In genomic region chr9:76788654-76789053, GRCm38 (mm10) we compare ENCODE assay signal across 14 mouse cellular contexts.
DNase-seq lines count a peak whose midpoint lies in the region; ATAC-seq and TF ChIP-seq lines count a peak whose summit lies in the region.
"Had no signal": no experiment of that assay in that cellular context is flagged by ENCODE, and none has a peak within 500 bp of the region (broad histone marks: within the 10 kb centered on the region; RNA-seq: fewer than 3 reads in every experiment).

No protein-coding gene starts in this region.

- H3K4me1 ChIP-seq in lung, postnatal 0 days (ENCODE audit: insufficient read depth, low read depth, low read length) = no peaks in the 10 kb centered on the region
- no peaks in the 10 kb centered on the region for H3K4me1 ChIP-seq in stomach, postnatal 0 days (replicated peaks; ENCODE audit: control insufficient read depth, insufficient read depth)
- H3K4me1 ChIP-seq: midbrain, embryonic 12.5 days; neural tube, embryonic 12.5 days had no signal

- no peak overlapping the region for H3K4me3 ChIP-seq in lung, postnatal 0 days (ENCODE audit: low read depth, low read length)
- H3K4me3 ChIP-seq in stomach, postnatal 0 days (ENCODE audit: low read depth, low read length) = no peak overlapping the region
- H3K4me3 ChIP-seq: layer of hippocampus, adult 2 months; midbrain, embryonic 12.5 days; neural tube, embryonic 12.5 days had no signal

- H3K27me3 ChIP-seq in lung, postnatal 0 days (replicated peaks; ENCODE audit: insufficient read depth, low read length) = no peaks in the 10 kb centered on the region
- H3K27me3 ChIP-seq in stomach, postnatal 0 days (ENCODE audit: control insufficient read depth, insufficient read depth, low read length) = no peaks in the 10 kb centered on the region
- H3K27me3 ChIP-seq: midbrain, embryonic 12.5 days; neural tube, embryonic 12.5 days had no signal

- H3K9me3 ChIP-seq in lung, postnatal 0 days (ENCODE audit: low read length) = no peaks in the 10 kb centered on the region
- no peaks in the 10 kb centered on the region for H3K9me3 ChIP-seq in stomach, postnatal 0 days (ENCODE audit: control insufficient read depth, low read length)
- H3K9me3 ChIP-seq: midbrain, embryonic 12.5 days; neural tube, embryonic 12.5 days had no signal

- TF ChIP-seq CTCF in lung, postnatal 0 days (IDR thresholded peaks at IDR 0.05) = no peak
- TF ChIP-seq CTCF in stomach, postnatal 0 days (IDR thresholded peaks at IDR 0.05; ENCODE audit: low read depth) = no peak

- no peak overlapping the region for H3K9ac ChIP-seq in lung, postnatal 0 days (replicated peaks; ENCODE audit: low read depth)
- no peak overlapping the region for H3K9ac ChIP-seq in stomach, postnatal 0 days (ENCODE audit: low read length)
- H3K9ac ChIP-seq: hindbrain, embryonic 14.5 days; liver, postnatal 0 days; midbrain, embryonic 12.5 days; neural tube, embryonic 12.5 days had no signal

- peak; percentile 64 for TF ChIP-seq EP300 in lung, postnatal 0 days (IDR thresholded peaks at IDR 0.05)
- TF ChIP-seq EP300 in stomach, postnatal 0 days (optimal IDR thresholded peaks at IDR 0.05) = peak; percentile 93

- H3K27ac ChIP-seq in lung, postnatal 0 days (ENCODE audit: low read length) = no peak overlapping the region
- H3K27ac ChIP-seq in stomach, postnatal 0 days (replicated peaks) = no peak overlapping the region
- H3K27ac ChIP-seq: hindbrain, embryonic 14.5 days; layer of hippocampus, adult 2 months; midbrain, embryonic 12.5 days; neural tube, embryonic 12.5 days had no signal

- ATAC-seq in lung, postnatal 0 days = peak; percentile 35; the same call in 1 of the 2 replicates
- no peak for ATAC-seq in stomach, postnatal 0 days (ENCODE audit: low FRiP score, low TSS enrichment)
- ATAC-seq: liver, postnatal 0 days had no signal

- WGBS in lung, postnatal 0 days = 33% methylated on average over 1 of the region's 1 CpGs
- 25% methylated on average over 1 of the region's 1 CpGs for WGBS in stomach, postnatal 0 days

- H3K4me2 ChIP-seq in lung, postnatal 0 days (replicated peaks; ENCODE audit: low read depth, low read length) = no peak overlapping the region
- H3K4me2 ChIP-seq in stomach, postnatal 0 days (replicated peaks; ENCODE audit: low read depth) = no peak overlapping the region
- H3K4me2 ChIP-seq: heart, embryonic 11.5 days; hindbrain, embryonic 14.5 days; midbrain, embryonic 12.5 days; neural tube, embryonic 12.5 days had no signal

- H3K36me3 ChIP-seq in lung, postnatal 0 days (ENCODE audit: insufficient read depth, low read length) = no peaks in the 10 kb centered on the region
- no peaks in the 10 kb centered on the region for H3K36me3 ChIP-seq in stomach, postnatal 0 days (ENCODE audit: control insufficient read depth, insufficient read depth, low read length)
- H3K36me3 ChIP-seq: midbrain, embryonic 12.5 days; neural tube, embryonic 12.5 days had no signal

- DNase-seq in lung, postnatal 0 days (ENCODE audit: low spot score) = peak; percentile 47
- DNase-seq in lung, postnatal 4 days = no peak
- peak; percentile 47 for DNase-seq in adrenal gland, postnatal 25 days
- peak; percentile 55 for DNase-seq in kidney, postnatal 10 days
- no peak for DNase-seq in stomach, postnatal 0 days (ENCODE audit: low spot score)
- no peak for DNase-seq in urinary bladder, postnatal 36 days (ENCODE audit: low spot score in 2 of 2)
- DNase-seq in gastrocnemius, postnatal 25 days = no peak
- DNase-seq: liver, postnatal 0 days; thymus, postnatal 25 days had no signal

Comparison
In these comparisons a context has a peak if more than half of its experiments do, and no peak if none do; other contexts are left out.
1. DNase-seq: peak in lung, postnatal 0 days (single experiment), adrenal gland, postnatal 25 days (single experiment) and kidney, postnatal 10 days (single experiment); none in lung, postnatal 4 days (0 of 2), stomach, postnatal 0 days (single experiment), urinary bladder, postnatal 36 days (0 of 2) and gastrocnemius, postnatal 25 days (single experiment).